Mouse (Mus musculus) erythroblast, embryonic 14.5 days (primary cell): ENCODE results near the gene Fam243.

Experiments used
- GATA1 ChIP-seq: IDR thresholded peaks from 2 replicates; pipeline ENCODE4 v1.6.1; 2012; ENCODE audit warnings: low read length, inconsistent platforms, mixed read lengths
- TAL1 ChIP-seq: IDR thresholded peaks from 3 replicates; pipeline ENCODE4 v1.6.1; 2012; ENCODE audit warnings: low read length, inconsistent platforms, mixed read lengths

GRCm38 (mm10) chr16:92330966-92331365 is 9.7 kb upstream of the Fam243 start:
- no peak for TF ChIP-seq TAL1
- TF ChIP-seq GATA1, result no peak
